Mouse (Mus musculus): ENCODE measurements around the gene Adtrp.

DNA sequence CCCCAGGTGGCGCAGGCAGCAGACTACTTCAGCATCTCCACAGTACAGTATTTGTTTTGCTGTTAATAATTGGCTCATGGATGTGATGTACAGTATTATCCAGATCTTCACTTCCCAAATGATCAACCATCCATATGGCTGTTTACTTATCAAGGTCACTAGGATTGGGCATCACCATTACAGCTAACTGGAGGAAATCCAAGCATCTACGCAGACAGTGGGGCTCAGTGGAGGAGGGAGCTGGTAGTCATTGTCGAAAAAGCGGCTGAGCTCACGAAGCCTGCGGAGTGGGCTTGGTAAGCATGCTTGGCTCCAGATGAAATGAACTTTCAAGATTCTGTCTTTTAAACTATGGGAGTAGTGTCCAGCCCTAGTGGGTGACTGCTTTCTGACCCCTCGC lies 36.7 kb downstream of the Adtrp start:
- TF ChIP-seq POLR2A (IDR thresholded peaks at IDR 0.05; ENCODE audit: insufficient read depth, low read depth, low read length) (no peak), CTCF (IDR thresholded peaks at IDR 0.05) (no peak), EP300 (IDR thresholded peaks at IDR 0.05; ENCODE audit: insufficient read depth, low read depth, low read length) (no peak)
